Mouse (Mus musculus): ENCODE data around the gene Angel1. TPM values are rescaled to one million over a fixed set of nuclear protein-coding genes. Genes with fewer than 3 reads are reported as not detected.

Gene Angel1
- total RNA-seq (2023) = 1 to 10 TPM; 2.7 to 3.1 TPM

DNA sequence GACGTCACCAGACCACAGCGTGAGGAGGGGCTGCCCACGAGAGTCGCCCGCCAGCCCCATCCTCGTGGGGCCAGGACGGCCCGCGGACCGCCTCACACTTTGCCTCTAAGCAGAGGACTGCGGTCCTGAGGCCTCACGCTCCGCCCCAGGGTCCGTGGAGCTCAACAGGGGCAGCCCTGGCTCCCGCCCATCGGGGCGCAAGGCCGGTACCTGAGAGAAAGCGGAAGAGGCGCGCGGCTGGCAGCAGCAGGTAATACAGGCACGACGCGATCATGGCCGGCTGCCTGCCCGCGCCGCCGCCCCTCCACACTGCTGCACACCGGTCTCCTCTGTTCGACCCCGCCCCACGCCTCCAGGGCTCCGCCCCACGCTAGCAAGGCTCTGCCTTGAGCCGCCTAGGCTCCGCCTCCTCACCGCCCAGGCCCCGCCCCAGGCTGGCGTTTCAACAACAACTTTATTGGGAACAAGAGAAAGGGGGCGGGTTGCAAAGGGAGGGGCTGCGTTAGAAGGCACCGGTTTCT is at the start of gene Angel1:
Angel1 (minus strand) TSS at position 341 of the 521 bp plus-strand sequence.

DNA sequence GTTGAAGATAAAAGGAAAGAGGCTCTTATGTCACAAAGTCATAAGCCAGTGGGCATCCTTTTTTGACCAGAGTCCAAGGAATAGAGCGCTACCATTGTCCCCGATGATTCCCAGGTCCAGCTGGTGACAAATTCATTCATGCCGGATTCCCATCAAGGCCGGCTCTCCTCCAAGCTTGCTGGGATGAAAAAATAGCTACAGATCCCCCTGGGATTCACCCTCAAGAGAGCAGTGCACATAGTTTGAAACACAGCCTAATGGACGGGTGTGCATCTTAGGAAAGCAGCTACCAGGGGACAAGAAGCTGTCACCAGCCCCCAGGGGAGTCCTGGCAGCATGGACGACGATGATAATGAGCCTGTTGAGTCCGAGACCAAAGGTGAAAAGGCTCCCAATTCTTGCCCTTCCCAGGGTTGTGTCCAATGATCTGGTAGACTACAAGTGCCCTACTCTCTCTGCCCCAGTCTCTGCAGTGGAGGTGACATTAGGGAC is 8.1 kb upstream of the Angel1 start, which contains the start of gene Lrrc74a:
Lrrc74a (plus strand) TSS at position 51 of the 492 bp plus-strand sequence.

DNA sequence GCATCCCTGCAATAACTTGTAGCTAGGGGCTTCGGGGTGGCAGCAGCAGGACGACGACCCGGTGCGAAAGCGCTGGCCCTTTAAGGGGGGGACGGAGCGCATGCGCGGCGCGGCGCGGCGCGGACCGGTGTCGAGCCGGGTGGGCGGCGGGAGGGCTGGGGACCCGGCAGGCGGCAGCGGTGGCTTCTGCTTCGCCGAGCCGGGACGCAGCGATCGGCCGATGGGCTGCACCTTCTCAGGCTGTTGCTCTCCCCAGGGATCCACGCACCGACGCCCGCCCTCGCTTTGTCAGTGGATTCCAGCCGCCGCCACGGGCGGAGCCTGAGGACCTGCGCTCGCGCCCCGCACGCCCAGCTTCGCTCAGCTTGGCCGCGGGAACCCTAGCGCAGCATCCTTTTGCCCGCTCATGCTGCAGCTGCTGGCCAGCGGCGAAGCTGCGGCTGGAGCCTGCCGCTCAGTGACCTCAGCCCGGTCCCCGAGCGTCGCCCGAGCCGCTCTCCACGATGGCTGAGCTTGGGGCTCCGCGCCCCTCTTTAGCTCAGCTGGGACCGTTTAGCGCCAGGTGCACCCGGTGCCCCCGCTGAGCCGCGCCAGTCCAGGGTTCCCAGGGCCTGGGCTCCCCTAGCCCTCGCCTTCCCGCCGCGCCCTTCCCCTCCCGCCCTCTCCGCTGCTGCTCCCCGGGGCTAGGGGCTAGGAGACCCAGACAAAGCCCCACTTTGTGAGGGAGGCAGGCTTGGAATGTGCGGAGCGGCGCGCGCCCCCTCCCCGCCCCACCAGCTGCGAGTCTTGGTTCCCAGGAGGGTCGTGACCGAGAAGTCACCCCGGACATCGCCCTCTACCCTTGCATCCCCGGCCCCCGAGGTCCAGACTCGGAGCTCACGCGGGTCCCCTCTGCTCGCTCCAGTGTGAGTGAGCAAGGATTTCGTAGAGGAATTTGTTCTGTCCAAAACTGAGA is 47.4 kb downstream of the Angel1 start, which contains the start of gene Vash1:
Vash1 (plus strand) TSS at position 110 of the 955 bp plus-strand sequence.

Other genes starting within 250 kb of the Angel1 start
- gene Vash1, start 47.8 kb downstream of the Angel1 start, total RNA-seq (2023) = under 1 TPM in 1 of 2 experiments, not detected in 1; 0.18 TPM
- gene Lrrc74a, start 7.9 kb upstream of the Angel1 start, total RNA-seq (2023) = not detected
- 10 to 100 TPM; 23.8 to 26.1 TPM for gene Irf2bpl, start 158.3 kb upstream of the Angel1 start, total RNA-seq (2023)
- gene Cipc, start 220.6 kb upstream of the Angel1 start, total RNA-seq (2023) = 10 to 100 TPM; 13.9 TPM